Mouse (Mus musculus) gastrocnemius, postnatal 36 days (tissue): Measurements from ENCODE around the gene Slc44a2. TPM values are rescaled to one million over a fixed set of nuclear protein-coding genes. Genes with fewer than 3 reads are reported as not detected.

Experiments used
- DNase-seq, 2 experiments: peaks; one replicate each; pipeline ENCODE4 v3.0.0; 2022
- intact Hi-C: fragments of 180-260 bp; cut with DNase I; formaldehyde crosslinking; loops from one replicate; pipeline ENCODE4 v1.15.1; 2025
- long read RNA-seq, 2 experiments: library from polyadenylated mRNA; stranded (forward); transcript quantifications; one replicate each; pipeline ENCODE4 v2.0.0; 2021
- total RNA-seq, 2 experiments: library from RNA; stranded (reverse); gene quantifications; 2 replicates each; pipeline ENCODE4 v1.2.3; 2021

The Slc44a2 gene
- total RNA-seq, result 100 to 1,000 TPM; 135 to 148 TPM
- long read RNA-seq, experiment 1, transcript Slc44a2-201 (22 exons, 3,456 nt), result major isoform, 44 of 123 reads
- long read RNA-seq, experiment 1, transcript Slc44a2-210 (22 exons, 3,478 nt), result minor isoform, 9 of 123 reads
- long read RNA-seq, experiment 1, partial matches to known transcripts, result 26 of 123 reads
- long read RNA-seq, experiment 1, other reads (novel, unspliced or antisense), result 44 of 123 reads
- long read RNA-seq, experiment 2, transcript Slc44a2-201 (22 exons, 3,456 nt), result major isoform, 66 of 191 reads
- long read RNA-seq, experiment 2, transcript Slc44a2-210 (22 exons, 3,478 nt), result minor isoform, 10 of 191 reads
- long read RNA-seq, experiment 2, partial matches to known transcripts, result 18 of 191 reads
- long read RNA-seq, experiment 2, other reads (novel, unspliced or antisense), result 96 of 191 reads

- intact Hi-C loops, result no loop called here
- peak; percentile 82 to 83 for DNase-seq
These were observed at the start of gene Slc44a2 for GRCm38 (mm10) chr9:21320619-21321512. Gene Slc44a2, plus strand, starts transcription at chr9:21320698.

GRCm38 (mm10) chr9:21272391-21272790 lies 48.1 kb upstream of the Slc44a2 start:
- no peak for DNase-seq
- intact Hi-C loops, result no loop called here

- intact Hi-C loops, result no loop called here
- no peak for DNase-seq
These were observed 47.4 kb upstream of the Slc44a2 start for GRCm38 (mm10) chr9:21273094-21273493.

GRCm38 (mm10) chr9:21273520-21274228 lies 46.8 kb upstream of the Slc44a2 start:
- intact Hi-C loops, result no loop called here
- no peak for DNase-seq

GRCm38 (mm10) chr9:21274336-21274735 lies 46.2 kb upstream of the Slc44a2 start:
- intact Hi-C loops, result no loop called here
- no peak for DNase-seq

- intact Hi-C loops, result no loop called here
These were observed 45.3 kb upstream of the Slc44a2 start for GRCm38 (mm10) chr9:21275013-21275710.

GRCm38 (mm10) chr9:21275727-21276126 lies 44.8 kb upstream of the Slc44a2 start:
- intact Hi-C loops, result no loop called here
- no peak for DNase-seq

More at GRCm38 (mm10) chr9:21275013-21275710, 45.3 kb upstream of the Slc44a2 start:
- DNase-seq, result no peak

GRCm38 (mm10) chr9:21276307-21276706 lies 44.2 kb upstream of the Slc44a2 start:
- DNase-seq, result no peak
- intact Hi-C loops, result no loop called here

- intact Hi-C loops, result no loop called here
- no peak for DNase-seq
These were observed 42.7 kb upstream of the Slc44a2 start for GRCm38 (mm10) chr9:21277776-21278175.

- no peak for DNase-seq
- intact Hi-C loops, result no loop called here
These were observed 36.9 kb upstream of the Slc44a2 start for GRCm38 (mm10) chr9:21283591-21283990.

- no peak for DNase-seq
- intact Hi-C loops, result no loop called here
These were observed 36.5 kb upstream of the Slc44a2 start for GRCm38 (mm10) chr9:21283994-21284393.

GRCm38 (mm10) chr9:21286753-21287152 lies 33.7 kb upstream of the Slc44a2 start:
- no peak for DNase-seq
- intact Hi-C loops, result no loop called here

GRCm38 (mm10) chr9:21287571-21288402 lies 32.7 kb upstream of the Slc44a2 start, which contains the start of gene Kri1:
Gene Kri1, minus strand, starts transcription at chr9:21287969.
- peak; percentile 98 to 99 for DNase-seq
- intact Hi-C loops, result no loop called here

GRCm38 (mm10) chr9:21288404-21289336 lies 31.8 kb upstream of the Slc44a2 start:
- intact Hi-C loops, result no loop called here
- no peak for DNase-seq

- DNase-seq, result no peak
- intact Hi-C loops, result no loop called here
These were observed 31.2 kb upstream of the Slc44a2 start for GRCm38 (mm10) chr9:21289337-21289671.

GRCm38 (mm10) chr9:21290589-21290988 lies 29.9 kb upstream of the Slc44a2 start:
- no peak for DNase-seq
- intact Hi-C loops, result no loop called here

- DNase-seq, result peak; percentile 99 to 100
- intact Hi-C loops, result no loop called here
These were observed 29.3 kb upstream of the Slc44a2 start, which contains the start of gene Cdkn2d for GRCm38 (mm10) chr9:21291022-21291787. Gene Cdkn2d, minus strand, starts transcription at chr9:21291407.
